Mouse (Mus musculus) E14TG2a.4 (cell line): ENCODE results near the gene Olfr1046.
"Not testable (repeated sequence)": the region's sequence is repeated elsewhere in the genome, so short reads cannot be mapped to it uniquely, and the experiment has no call there.

Experiments used
- CTCF ChIP-seq: conservative IDR thresholded peaks from 2 replicates; pipeline ENCODE4 v1.5.1; 2014; ENCODE audit warnings: low read length
- NANOG ChIP-seq: IDR thresholded peaks from 2 replicates; pipeline ENCODE4 v1.6.1; 2014; ENCODE audit warnings: borderline replicate concordance, low read length, mixed read lengths
- POU5F1 ChIP-seq: IDR thresholded peaks from 2 replicates; pipeline ENCODE4 v1.6.1; 2014; ENCODE audit warnings: low read length, borderline replicate concordance

DNA sequence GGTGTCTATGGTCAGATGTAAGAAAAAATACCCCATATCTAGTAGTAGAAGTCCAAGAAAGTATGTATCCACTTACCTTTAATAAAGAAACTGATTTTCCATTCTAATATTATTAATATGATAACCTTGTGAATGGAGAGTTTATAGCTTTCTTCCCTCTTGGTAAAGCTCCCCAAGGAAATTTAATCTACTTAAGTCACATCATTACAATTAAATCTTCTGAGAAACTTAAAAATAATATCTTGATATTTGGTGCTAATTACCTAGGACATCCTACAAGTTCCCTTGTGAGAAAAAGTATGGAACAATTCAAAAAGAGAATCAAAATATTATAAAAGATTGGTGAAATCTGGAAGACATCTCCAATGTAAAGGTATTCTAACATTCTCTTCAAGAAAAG, 39.1 kb upstream of the Olfr1046 start, which contains the start of gene Olfr1049:
- TF ChIP-seq CTCF, POU5F1, NANOG: not testable (repeated sequence)
